Mouse (Mus musculus) gastrocnemius, adult 18-20 months (tissue): ENCODE results near the gene Actr2. TPM values are rescaled to one million over a fixed set of nuclear protein-coding genes. Genes with fewer than 3 reads are reported as not detected.
"Not testable (repeated sequence)": the region's sequence is repeated elsewhere in the genome, so short reads cannot be mapped to it uniquely, and the experiment has no call there.

Experiments
- DNase-seq: peaks from one replicate; pipeline ENCODE4 v3.0.0; 2021; ENCODE audit warnings: low spot score
- total RNA-seq, 2 experiments: library from RNA; stranded (reverse); gene quantifications; 2 replicates each; pipeline ENCODE4 v1.2.3; 2021

The Actr2 gene
- total RNA-seq, 2 experiments from 2014 or later, result 35.5 to 39.8 TPM

DNA sequence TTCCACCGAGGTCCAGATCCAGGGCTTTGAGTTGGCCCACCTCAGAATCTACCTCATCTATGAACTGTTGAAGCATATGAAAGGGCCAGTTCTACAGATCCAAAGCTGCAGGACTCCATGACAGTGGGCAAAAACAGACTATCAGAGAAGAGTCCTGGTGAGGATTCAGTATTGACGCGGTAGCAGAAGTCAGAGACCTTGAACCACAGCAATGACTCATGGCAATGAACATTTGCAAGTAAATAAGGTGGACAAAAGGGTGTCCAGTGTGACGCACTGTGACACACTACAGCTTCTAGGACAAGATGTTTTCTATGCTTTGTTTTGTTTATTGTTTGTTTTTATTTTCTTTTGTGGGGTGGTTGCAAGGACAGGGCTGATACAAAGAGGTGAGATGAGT is 4.0 kb upstream of the Actr2 start:
- DNase-seq, result no peak

DNA sequence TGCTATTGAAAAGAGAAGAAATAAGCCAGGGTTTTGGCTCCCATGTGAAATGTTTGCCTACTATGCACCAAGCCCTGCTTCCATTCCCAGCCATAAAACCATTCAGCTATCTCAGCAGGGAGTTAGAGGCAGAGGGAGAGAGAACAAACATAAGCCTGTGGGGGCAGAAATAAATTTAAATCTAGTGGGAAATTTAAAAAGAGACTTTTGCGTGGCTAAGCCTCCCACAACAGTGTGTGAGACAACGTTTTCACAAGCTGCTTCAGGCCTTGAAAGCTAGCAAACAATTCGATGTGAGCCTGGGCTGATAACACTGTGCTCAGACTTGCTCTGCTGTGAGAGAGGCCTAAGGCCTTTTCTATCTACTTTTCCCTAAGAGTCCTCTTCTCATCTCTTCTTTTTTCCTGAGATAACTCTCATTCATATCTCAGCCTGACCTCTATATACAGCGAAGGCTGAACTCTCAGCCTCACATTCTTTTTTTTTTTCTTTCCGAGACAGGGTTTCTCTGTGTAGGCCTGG is 3.4 kb upstream of the Actr2 start:
- DNase-seq, result no peak

GRCm38 (mm10) chr11:20112006-20112740 is 540 bp downstream of the Actr2 start:
- DNase-seq, result peak; percentile 69

DNA sequence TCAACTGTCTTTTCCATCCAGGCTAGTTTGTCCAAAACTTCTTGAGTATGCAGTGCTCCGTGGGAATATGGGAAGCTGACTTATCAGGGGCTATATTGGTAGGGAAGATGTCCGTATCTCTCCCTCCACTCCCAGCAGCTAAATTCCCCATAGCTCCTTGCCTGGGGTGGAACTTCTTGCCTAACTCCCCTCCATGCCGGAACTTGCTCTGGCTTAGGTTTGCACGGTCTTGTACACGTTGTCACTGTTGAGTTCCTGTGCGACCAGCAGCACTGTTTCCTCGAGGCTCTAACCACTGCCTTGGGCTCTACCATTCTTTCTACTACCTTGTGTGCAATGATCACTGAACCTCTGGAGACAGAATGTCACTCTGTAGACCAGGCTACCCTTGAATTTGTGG is 4.6 kb downstream of the Actr2 start:
- DNase-seq, result no peak

GRCm38 (mm10) chr11:20107683-20108082 is 5.0 kb downstream of the Actr2 start:
- DNase-seq, result no peak

DNA sequence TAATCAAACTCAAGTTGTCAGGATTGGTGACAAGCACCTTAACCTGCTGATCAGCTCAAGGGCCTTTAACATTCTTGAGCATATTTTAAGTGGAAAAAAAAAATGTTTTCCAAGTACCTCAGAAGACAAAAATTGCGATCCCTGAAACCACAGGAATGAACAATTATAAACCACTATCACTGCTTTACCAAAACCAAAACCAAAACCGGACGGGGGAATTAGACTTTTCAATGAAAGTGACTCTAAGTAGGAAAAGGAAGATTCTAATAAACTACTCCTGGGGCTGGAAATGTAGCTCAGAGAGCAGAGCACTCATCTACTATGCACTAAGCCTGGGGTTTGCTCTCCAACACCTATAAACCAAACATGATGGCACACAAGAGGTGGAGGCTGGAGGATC is 5.8 kb downstream of the Actr2 start:
- DNase-seq, result no peak

GRCm38 (mm10) chr11:20103949-20104348 is 8.8 kb downstream of the Actr2 start:
- no peak for DNase-seq

- DNase-seq, result no peak
Observed at GRCm38 (mm10) chr11:20086306-20086705, 26.4 kb downstream of the Actr2 start.

GRCm38 (mm10) chr11:20085635-20086034 is 27.1 kb downstream of the Actr2 start:
- no peak for DNase-seq

DNA sequence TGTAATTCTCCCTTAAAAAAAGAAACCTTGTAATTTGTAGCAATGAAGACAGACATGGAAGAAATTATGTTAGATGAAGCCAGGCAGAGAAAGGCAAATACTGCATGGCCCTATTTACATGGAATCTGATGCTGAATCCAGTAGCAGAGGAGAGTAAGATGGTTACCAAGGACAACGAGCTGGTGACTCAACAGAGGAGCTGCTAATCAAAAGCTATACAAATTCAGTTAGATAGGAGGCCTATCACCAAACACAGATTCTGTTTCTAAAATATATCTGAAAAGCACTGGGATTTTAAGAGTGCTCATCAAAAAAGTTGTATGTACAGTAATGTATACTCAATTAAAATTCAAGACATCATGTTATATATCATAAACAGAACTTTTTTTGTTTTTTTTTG is 37.3 kb downstream of the Actr2 start:
- DNase-seq, result no peak

GRCm38 (mm10) chr11:20072826-20073225 is 39.9 kb downstream of the Actr2 start:
- DNase-seq, result no peak

DNA sequence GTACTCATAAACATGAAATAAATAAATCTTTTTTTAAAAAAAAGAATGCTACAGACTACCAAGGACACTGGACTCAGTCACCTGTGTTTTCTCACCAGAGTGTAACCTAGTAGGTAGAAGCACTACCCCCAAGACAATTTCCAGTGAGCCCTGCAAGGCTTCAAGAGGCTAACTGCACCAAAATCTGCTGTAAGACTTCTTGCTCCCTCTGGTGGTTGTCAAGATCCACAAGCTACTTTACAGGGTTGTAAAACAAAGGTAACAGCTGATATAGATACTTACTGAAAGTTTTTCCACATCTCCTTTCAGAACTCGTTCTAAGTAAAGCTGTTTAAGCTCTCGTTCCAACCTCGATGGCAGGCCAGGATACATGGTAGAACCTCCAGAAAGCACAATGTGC is 40.5 kb downstream of the Actr2 start:
- DNase-seq, result peak; percentile 32

- no peak for DNase-seq
Observed at GRCm38 (mm10) chr11:20068346-20069004, 44.2 kb downstream of the Actr2 start.

- no peak for DNase-seq
Observed at GRCm38 (mm10) chr11:20067521-20067920, 45.2 kb downstream of the Actr2 start.

GRCm38 (mm10) chr11:20066106-20066505 is 46.6 kb downstream of the Actr2 start:
- no peak for DNase-seq

GRCm38 (mm10) chr11:20064926-20065325 is 47.8 kb downstream of the Actr2 start:
- DNase-seq, result no peak

DNA sequence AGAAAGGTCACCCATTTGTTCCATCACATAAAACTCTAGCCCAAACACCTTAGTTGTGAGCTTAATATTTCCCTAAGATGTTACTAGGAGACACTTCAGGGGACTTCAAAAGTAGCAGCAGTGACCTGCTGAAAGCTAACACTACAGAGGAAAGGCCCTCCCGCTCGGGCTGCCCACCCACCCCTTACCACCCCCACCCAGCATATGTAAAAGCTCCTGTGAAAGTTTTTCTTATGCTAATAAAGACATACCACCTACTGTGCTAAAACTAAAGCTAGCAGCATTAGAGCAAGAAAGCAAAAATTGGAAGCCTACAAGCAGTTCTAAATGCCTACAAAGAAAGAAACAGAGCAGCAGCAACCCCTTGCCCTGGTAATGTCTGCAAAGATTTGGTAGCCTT is 48.6 kb downstream of the Actr2 start:
- DNase-seq, result not testable (repeated sequence)

- not testable (repeated sequence) for DNase-seq
Observed at GRCm38 (mm10) chr11:20062801-20063200, 49.9 kb downstream of the Actr2 start.

DNA sequence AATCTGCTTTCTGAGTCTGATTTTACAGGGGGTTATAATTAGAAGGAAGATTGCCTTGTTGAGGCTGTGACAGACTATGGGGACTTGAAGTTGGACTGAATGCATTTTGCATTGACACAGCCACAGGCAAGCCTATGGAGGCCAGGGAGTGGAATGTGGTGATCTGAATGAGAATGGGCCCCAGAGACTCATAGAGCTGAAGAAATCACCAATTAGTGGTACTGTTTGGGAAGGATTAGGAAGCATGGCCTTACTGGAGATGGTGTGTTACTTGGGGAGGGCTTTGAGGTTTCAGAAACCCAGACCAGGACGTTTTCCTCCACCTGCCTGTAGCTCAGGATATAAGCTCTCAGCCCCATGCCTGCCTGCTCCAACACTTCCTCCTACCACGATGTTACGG is 53.0 kb downstream of the Actr2 start:
- no peak for DNase-seq

GRCm38 (mm10) chr11:20057429-20057828 is 55.3 kb downstream of the Actr2 start:
- no peak for DNase-seq

- no peak for DNase-seq
Observed at GRCm38 (mm10) chr11:20056168-20056567, 56.5 kb downstream of the Actr2 start.

- DNase-seq, result no peak
Observed at GRCm38 (mm10) chr11:20054617-20055016, 58.1 kb downstream of the Actr2 start.

GRCm38 (mm10) chr11:20053951-20054350 is 58.8 kb downstream of the Actr2 start:
- DNase-seq, result no peak
